Mouse (Mus musculus) forebrain, embryonic 15.5 days (tissue): ENCODE measurements around the gene Gsta4. TPM values are rescaled to one million over a fixed set of nuclear protein-coding genes. Genes with fewer than 3 reads are reported as not detected.
A peak's percentile ranks its signal among the peaks of the same experiment; 100 is the strongest.
"Not testable (repeated sequence)": the region's sequence is repeated elsewhere in the genome, so short reads cannot be mapped to it uniquely, and the experiment has no call there.

Source experiments
- ATAC-seq: fragments of 200-750 bp; cut with Nextera tagmentation; replicated peaks from 2 replicates; pipeline ENCODE4 v1.8.0; 2017; ENCODE audit warnings: mild to moderate bottlenecking, moderate TSS enrichment, moderate library complexity
- H3K27ac ChIP-seq: fragments of 300-500 bp; sonication (generic); replicated peaks from 2 replicates; pipeline ENCODE4 v1.5.1; 2015; ENCODE audit warnings: mild to moderate bottlenecking, inconsistent platforms
- H3K27me3 ChIP-seq: fragments of 300-500 bp; sonication (generic); 2 replicates; pipeline ENCODE4 v1.6.1; 2015; ENCODE audit warnings: inconsistent platforms
- H3K36me3 ChIP-seq: fragments of 300-500 bp; sonication (generic); 2 replicates; pipeline ENCODE4 v1.6.1; 2015; ENCODE audit warnings: mild to moderate bottlenecking, inconsistent platforms
- H3K4me1 ChIP-seq: fragments of 300-500 bp; sonication (generic); 2 replicates; pipeline ENCODE4 v1.6.1; 2015; ENCODE audit warnings: inconsistent platforms
- H3K4me2 ChIP-seq: fragments of 300-500 bp; sonication (generic); replicated peaks from 2 replicates; pipeline ENCODE4 v1.6.1; 2015; ENCODE audit warnings: mild to moderate bottlenecking, inconsistent platforms
- H3K4me3 ChIP-seq: fragments of 300-500 bp; sonication (generic); 2 replicates; pipeline ENCODE4 v1.5.1; 2015; ENCODE audit warnings: mild to moderate bottlenecking, inconsistent platforms
- H3K9ac ChIP-seq: fragments of 300-500 bp; sonication (generic); replicated peaks from 2 replicates; pipeline ENCODE4 v1.6.1; 2015; ENCODE audit warnings: mild to moderate bottlenecking, inconsistent platforms
- H3K9me3 ChIP-seq: fragments of 300-500 bp; sonication (generic); 2 replicates; pipeline ENCODE4 v1.6.1; 2016; ENCODE audit warnings: inconsistent platforms
- WGBS: fragments of 180-500 bp; shearing (Covaris S2); methylation state at CpG from one replicate; pipeline ENCODE4 v1.1.7; 2015; ENCODE audit warnings: mixed read lengths; 5-methylcytosine and 5-hydroxymethylcytosine counted together
- polyA plus RNA-seq: library from polyadenylated mRNA; unstranded; fragments of >200 nt; fragmentation: Nextera tagmentation; extraction: Ambion mirVana; gene quantifications from 2 replicates; pipeline ENCODE4 v1.2.1, GENCODE M21; 2015

Gene Gsta4
- polyA plus RNA-seq, 1 experiment from 2014 or later, result 16.8 TPM

DNA sequence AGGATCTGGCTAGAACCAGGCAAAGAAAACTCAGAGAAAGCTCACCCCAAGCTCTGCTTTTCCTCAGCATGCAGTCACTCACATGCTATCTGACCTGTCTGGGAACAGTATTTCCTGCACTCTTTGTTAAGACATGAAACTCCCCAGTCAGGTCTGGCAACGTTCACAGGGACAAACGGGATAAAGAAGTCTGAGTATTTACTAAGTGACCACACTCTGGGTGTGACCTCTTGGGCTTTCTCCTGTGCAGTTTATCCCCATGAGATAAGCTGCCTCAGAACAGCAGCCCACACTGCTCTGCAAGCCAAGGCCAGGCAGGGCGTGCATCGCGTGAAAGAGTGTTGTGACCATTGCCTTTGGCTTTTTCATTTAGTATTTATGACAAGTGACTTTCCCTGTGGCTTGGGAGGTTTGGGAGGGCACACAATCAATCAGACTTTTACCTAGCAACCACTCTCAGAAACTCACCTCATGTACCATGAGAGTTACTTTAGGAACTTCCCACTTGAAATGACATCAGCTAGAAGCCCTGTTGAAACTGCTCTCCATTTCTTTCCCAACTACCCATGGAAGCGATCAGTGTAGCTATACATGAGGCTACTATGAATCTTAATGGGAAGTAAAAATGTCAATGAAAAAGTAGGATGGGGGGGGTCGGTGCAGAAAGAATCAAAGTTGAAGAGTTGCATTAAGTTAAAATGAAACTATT is 29.9 kb downstream of the Gsta4 start:
- H3K36me3 ChIP-seq, result no peaks in the 10 kb centered on the region
- H3K4me2 ChIP-seq, result no peak overlapping the region
- H3K27ac ChIP-seq, result no peak overlapping the region
- H3K4me3 ChIP-seq, result no peak overlapping the region
- no peak overlapping the region for H3K9ac ChIP-seq
- no peak for ATAC-seq
- no peaks in the 10 kb centered on the region for H3K4me1 ChIP-seq
- WGBS, result 88% methylated on average over 7 of the region's 7 CpGs
- no peaks in the 10 kb centered on the region for H3K9me3 ChIP-seq
- no peaks in the 10 kb centered on the region for H3K27me3 ChIP-seq

DNA sequence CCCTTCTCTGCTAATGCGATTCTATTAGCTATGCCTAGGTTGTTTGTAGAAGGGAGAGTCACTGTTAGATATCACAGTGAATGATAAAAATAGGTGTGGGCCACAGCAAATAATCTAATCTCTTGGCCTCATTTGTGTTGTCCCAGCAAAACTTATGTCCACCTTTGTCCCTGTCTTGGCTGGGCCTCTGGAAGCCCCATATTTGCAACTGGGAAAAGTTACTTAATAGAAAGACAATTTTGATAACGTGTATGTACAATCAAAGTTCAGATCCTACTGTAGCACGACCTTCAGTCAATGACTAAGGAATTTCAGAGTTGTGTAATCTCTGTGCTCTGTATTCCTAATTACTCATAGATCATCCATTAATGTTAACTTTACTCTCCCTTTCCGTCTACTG is 34.5 kb downstream of the Gsta4 start:
- WGBS, result 80% methylated on average over 4 of the region's 4 CpGs

DNA sequence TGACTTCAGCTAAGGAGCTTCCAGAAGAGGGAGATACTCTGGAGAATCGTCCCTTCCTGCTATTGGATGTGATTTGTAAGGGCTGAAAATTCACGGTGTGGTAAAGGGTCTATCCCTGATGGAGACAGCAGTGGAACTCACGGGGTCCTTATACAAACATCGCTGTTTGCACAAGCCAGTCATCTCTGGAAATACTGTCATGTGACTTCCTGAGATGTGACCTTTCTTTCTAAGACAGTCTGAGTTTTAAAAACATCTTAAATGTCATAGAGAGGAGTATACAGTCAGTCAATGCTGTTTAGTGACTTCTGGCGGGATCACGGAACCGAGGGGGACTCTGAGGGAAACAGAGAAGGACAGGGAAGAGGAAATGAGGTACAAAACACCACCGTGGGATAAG is 40.0 kb downstream of the Gsta4 start:
- no peaks in the 10 kb centered on the region for H3K4me1 ChIP-seq
- no peak overlapping the region for H3K4me2 ChIP-seq
- H3K9ac ChIP-seq, result no peak overlapping the region
- H3K27me3 ChIP-seq, result no peaks in the 10 kb centered on the region
- H3K27ac ChIP-seq, result no peak overlapping the region
- 86% methylated on average over 8 of the region's 8 CpGs for WGBS
- H3K36me3 ChIP-seq, result no peaks in the 10 kb centered on the region
- H3K9me3 ChIP-seq, result no peaks in the 10 kb centered on the region
- ATAC-seq, result no peak
- H3K4me3 ChIP-seq, result no peak overlapping the region

More for the DNA sequence above, 34.5 kb downstream of the Gsta4 start:
- Histone ChIP-seq H3K9me3 (no peaks in the 10 kb centered on the region), H3K36me3 (no peaks in the 10 kb centered on the region), H3K4me1 (no peaks in the 10 kb centered on the region), H3K4me2 (no peak overlapping the region), H3K27me3 (no peaks in the 10 kb centered on the region), H3K9ac (no peak overlapping the region), H3K27ac (no peak overlapping the region), H3K4me3 (no peak overlapping the region)
- ATAC-seq, result no peak

DNA sequence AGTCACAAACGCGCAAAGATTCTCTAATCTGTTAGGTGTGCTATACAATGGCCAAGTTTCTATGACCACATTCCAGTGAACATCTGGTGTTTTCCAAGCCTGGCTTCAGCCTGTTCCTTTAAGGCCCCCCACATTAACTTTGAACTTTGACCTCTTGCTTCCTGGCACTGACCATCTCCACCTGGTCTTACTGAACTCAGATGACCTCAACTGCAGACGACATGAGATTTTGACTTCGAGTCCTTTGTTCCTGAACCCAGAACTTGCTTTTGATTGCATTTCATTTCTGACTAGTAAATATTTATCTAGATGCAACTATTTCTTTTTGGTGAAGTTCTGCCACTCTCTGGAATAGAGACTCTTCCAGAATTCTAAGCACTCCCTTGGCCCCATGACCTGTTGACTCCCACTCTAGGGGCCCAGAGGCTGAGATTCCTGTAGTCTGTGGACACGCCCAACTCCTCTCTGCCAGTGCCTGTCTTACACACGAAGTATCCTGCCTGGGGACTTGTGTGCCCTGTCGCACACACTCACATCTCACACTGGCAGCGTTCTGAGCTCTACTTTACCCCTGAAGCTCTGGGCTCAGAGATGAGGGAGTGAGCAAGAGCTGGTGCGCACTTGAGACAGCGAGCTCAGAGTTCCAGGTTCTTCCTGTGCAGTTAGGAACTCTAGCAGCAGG is 40.8 kb downstream of the Gsta4 start:
- 83% methylated on average over 10 of the region's 10 CpGs for WGBS
- H3K4me1 ChIP-seq, result no peaks in the 10 kb centered on the region
- no peak overlapping the region for H3K27ac ChIP-seq
- no peak overlapping the region for H3K4me2 ChIP-seq
- H3K36me3 ChIP-seq, result no peaks in the 10 kb centered on the region
- no peaks in the 10 kb centered on the region for H3K9me3 ChIP-seq
- no peaks in the 10 kb centered on the region for H3K27me3 ChIP-seq
- no peak overlapping the region for H3K9ac ChIP-seq
- ATAC-seq, result no peak
- H3K4me3 ChIP-seq, result no peak overlapping the region

DNA sequence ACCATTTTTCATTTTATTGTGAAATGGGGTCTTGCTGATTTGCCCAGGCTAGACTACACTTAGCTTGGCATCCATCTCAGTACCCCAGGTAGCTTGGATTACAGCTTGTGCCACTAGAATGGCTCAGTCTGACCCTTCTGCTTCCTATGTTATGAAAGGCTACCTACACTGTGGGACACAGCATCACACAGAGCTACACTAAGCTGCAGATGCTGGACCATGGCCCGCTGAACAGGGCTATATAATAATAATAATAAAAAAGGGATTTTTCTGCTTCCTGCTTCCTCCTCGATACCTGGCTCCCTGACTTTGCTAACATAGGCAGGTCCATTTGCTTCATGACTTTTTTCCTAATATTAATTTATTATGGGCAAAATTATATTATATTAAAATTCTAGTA is 41.8 kb downstream of the Gsta4 start:
- no peak for ATAC-seq

DNA sequence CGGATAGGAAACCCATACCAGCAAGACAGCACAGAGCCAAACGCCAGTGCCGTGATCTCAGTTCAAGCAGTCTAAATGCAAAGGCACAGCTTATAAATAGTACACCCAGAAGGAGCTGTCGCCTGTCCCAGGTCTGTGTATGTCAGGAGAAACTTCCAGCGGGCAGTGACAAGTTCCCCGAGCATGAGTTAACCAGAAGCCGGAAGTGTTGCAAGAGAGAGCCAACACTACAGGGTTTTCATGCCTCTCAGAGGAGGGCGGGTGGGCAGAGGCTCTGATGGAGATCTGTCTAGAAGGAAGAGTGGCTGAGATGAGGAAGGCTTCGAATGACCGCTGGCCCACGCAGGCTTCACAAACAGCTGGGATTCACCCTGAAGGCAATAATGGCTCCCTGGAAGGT is 42.7 kb downstream of the Gsta4 start:
- no peak overlapping the region for H3K27ac ChIP-seq
- H3K4me2 ChIP-seq, result no peak overlapping the region
- ATAC-seq, result no peak
- H3K4me1 ChIP-seq, result no peaks in the 10 kb centered on the region
- no peak overlapping the region for H3K4me3 ChIP-seq
- no peaks in the 10 kb centered on the region for H3K27me3 ChIP-seq
- H3K9ac ChIP-seq, result no peak overlapping the region
- 88% methylated on average over 11 of the region's 11 CpGs for WGBS
- H3K36me3 ChIP-seq, result no peaks in the 10 kb centered on the region
- H3K9me3 ChIP-seq, result no peaks in the 10 kb centered on the region

More for the DNA sequence above, 41.8 kb downstream of the Gsta4 start:
- Histone ChIP-seq H3K4me1 (no peaks in the 10 kb centered on the region), H3K27me3 (no peaks in the 10 kb centered on the region), H3K36me3 (no peaks in the 10 kb centered on the region), H3K4me2 (no peak overlapping the region), H3K27ac (no peak overlapping the region), H3K9me3 (no peaks in the 10 kb centered on the region), H3K9ac (no peak overlapping the region), H3K4me3 (no peak overlapping the region)
- 95% methylated on average over 2 of the region's 2 CpGs for WGBS

DNA sequence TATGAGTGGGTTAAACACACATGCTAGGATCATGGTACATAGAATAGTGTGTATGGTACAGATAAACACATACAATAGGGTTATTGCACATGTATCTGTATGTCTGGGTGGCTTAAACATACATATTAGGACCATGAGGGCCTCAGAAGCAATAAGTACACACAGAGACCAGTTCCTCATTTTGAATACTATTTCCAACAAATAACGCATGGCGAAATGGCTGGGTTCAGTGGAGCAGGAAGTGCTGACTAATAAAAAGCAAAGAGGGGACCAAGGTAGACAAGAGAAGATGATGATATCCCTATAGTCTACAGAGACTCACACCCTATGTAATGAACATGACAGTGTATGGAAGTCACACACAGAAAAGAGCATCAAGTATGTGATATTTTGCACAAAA is 45.5 kb downstream of the Gsta4 start:
- H3K27me3 ChIP-seq, result no peaks in the 10 kb centered on the region
- no peak overlapping the region for H3K27ac ChIP-seq
- no peak overlapping the region for H3K4me3 ChIP-seq
- H3K4me1 ChIP-seq, result no peaks in the 10 kb centered on the region
- H3K9ac ChIP-seq, result no peak overlapping the region
- ATAC-seq, result no peak
- 97% methylated on average over 2 of the region's 2 CpGs for WGBS
- no peaks in the 10 kb centered on the region for H3K36me3 ChIP-seq
- no peaks in the 10 kb centered on the region for H3K9me3 ChIP-seq
- no peak overlapping the region for H3K4me2 ChIP-seq

DNA sequence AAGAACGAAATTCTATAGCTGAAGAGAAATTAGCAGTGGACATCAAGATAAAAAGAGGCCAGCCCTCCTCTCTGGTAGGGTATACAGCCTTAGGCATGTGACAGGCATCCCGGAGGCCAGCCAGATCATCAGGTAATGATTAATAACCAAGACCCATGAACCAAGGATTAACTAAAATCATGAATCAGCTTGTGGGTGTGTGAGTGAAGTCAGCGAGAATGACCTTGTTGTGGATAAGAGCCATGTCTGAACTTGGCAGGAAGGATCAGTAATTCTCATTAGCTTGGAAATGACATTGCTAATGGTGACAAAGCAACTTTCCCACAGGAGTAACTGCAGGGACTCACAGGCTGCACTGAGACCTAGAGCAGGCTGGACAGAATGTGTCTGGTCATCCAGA is 47.1 kb downstream of the Gsta4 start:
- ATAC-seq, H3K4me1 ChIP-seq, H3K4me3 ChIP-seq, H3K4me2 ChIP-seq, H3K27ac ChIP-seq, H3K27me3 ChIP-seq, H3K9ac ChIP-seq, H3K36me3 ChIP-seq, H3K9me3 ChIP-seq: not testable (repeated sequence)
- 76% methylated on average over 3 of the region's 3 CpGs for WGBS

DNA sequence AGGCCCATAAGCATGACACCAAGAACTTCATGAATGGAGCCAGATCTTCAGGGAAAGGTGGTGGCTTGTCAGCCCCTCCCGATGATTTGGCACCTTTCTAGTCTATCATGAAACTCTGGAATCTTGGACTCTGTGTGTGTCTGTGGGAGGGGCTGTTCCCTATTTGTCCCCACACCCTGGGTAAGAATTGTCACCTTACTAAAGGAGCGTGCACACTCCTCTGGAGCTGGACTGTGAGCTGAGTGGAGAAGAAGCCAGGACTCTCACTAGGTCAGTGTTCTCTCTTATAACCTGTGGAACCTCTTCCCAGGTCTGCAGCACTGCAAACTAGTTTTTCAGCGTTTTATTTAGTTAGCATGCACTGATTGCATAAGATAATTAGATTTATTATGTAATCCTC is 47.9 kb downstream of the Gsta4 start, which contains the start of gene Gsta1:
Gene Gsta1, plus strand, starts transcription at position 196 of the 400 bp plus-strand sequence.
- H3K9ac ChIP-seq, H3K4me1 ChIP-seq, H3K9me3 ChIP-seq, H3K27me3 ChIP-seq, H3K27ac ChIP-seq, ATAC-seq, H3K4me2 ChIP-seq, H3K4me3 ChIP-seq, H3K36me3 ChIP-seq: not testable (repeated sequence)
- 81% methylated on average over 3 of the region's 3 CpGs for WGBS

DNA sequence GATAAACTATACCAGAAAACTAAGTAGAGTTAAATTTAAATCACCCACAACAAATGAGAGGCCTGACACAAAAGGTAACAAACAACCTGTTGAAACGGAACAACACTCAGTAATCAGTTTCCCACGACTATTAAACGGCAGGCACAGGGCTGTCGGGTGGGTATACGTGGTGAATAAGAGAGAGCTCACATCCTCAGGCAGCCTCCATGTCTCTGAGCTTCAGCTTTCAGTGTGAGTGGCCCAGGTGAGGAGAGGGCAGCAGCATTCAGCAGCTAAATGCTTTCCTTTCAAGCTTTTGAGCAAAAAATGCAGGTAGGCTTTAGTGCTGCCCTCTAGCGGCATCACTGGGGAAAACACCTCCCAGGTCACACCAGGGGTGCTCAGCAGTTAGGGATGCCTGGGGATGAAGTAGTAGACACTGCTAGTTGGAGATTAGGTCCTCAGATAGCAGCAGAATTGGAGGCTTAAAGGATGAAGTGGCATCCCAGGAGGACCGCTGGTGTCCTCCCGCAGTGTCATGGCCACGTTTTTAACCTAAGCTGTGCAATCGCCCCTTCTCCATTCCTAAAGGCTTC is 50.6 kb downstream of the Gsta4 start:
- H3K4me2 ChIP-seq, H3K4me1 ChIP-seq, H3K36me3 ChIP-seq, H3K27ac ChIP-seq, H3K9me3 ChIP-seq, H3K4me3 ChIP-seq, H3K27me3 ChIP-seq, H3K9ac ChIP-seq: not testable (repeated sequence)
- ATAC-seq, result 0 out of 2 replicates have a peak, but pooled peaks have one; percentile 38
- WGBS, result no CpG with 5 or more reads among the region's 10 CpGs

DNA sequence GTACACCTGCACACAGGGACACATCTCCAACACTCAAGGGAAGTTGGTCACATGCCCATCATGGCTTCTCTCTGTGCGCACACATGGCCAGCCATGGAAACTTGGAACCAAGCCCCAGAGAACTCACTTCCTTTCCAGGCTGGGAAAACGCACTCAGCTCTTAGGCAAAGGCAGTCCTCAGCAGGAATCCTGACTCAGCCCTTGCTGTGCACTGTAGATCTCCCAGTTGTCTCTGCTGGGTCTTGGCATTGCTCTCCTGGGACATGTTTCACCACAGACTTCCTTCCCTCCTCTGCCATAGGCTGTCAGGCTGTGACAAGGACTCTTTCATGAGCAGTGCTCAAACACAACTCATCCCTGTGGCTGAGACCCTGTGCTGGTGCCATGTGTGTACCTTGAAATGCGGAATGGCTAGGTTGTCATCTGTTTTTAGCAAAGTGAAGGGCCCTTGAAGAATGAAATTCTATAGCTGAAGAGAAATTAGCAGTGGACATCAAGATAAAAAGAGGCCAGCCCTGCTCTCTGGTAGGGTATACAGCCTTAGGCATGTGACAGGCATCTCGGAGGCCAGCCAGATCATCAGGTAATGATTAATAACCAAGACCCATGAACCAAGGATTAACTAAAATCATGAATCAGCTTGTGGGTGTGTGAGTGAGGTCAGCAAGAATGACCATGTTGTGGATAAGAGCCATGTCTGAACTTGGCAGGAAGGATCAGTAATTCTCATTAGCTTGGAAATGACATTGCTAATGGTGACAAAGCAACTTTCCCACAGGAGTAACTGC is 73.3 kb downstream of the Gsta4 start:
- not testable (repeated sequence) for H3K9me3 ChIP-seq, H3K4me2 ChIP-seq, H3K27me3 ChIP-seq, H3K36me3 ChIP-seq, H3K27ac ChIP-seq, H3K9ac ChIP-seq, ATAC-seq, H3K4me3 ChIP-seq, H3K4me1 ChIP-seq
- WGBS, result 78% methylated on average over 4 of the region's 4 CpGs

DNA sequence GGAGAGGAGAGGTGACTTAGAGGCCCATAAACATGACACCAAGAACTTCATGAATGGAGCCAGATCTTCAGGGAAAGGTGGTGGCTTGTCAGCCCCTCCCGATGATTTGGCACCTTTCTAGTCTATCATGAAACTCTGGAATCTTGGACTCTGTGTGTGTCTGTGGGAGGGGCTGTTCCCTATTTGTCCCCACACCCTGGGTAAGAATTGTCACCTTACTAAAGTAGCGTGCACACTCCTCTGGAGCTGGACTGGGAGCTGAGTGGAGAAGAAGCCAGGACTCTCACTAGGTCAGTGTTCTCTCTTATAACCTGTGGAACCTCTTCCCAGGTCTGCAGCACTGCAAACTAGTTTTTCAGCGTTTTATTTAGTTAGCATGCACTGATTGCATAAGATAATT is 74.3 kb downstream of the Gsta4 start, which contains the start of gene Gm3776:
Gene Gm3776, plus strand, starts transcription at position 216 of the 400 bp plus-strand sequence.
- H3K4me3 ChIP-seq, H3K36me3 ChIP-seq, H3K27ac ChIP-seq, H3K9me3 ChIP-seq, ATAC-seq, H3K9ac ChIP-seq, H3K4me2 ChIP-seq, H3K4me1 ChIP-seq, H3K27me3 ChIP-seq: not testable (repeated sequence)
- WGBS, result 81% methylated on average over 2 of the region's 3 CpGs
